Mouse (Mus musculus) lung, adult 18-20 months (tissue): ENCODE data around the gene Dnm2.

ENCODE experiments used
- DNase-seq, 2 experiments: peaks; one replicate each; pipeline ENCODE4 v3.0.0; 2022; ENCODE audit warnings: mixed read lengths in 2 of 2

Gene Dnm2

GRCm38 (mm10) chr9:21547075-21547941 lies 122.6 kb downstream of the Dnm2 start:
- peak; percentile 59 to 61 for DNase-seq

GRCm38 (mm10) chr9:21551049-21551448 lies 126.3 kb downstream of the Dnm2 start:
- no peak for DNase-seq

- DNase-seq: no peak
Observed at GRCm38 (mm10) chr9:21553607-21554273, 129.0 kb downstream of the Dnm2 start.

GRCm38 (mm10) chr9:21555198-21555742 lies 130.6 kb downstream of the Dnm2 start:
- no peak for DNase-seq

- no peak for DNase-seq
Observed at GRCm38 (mm10) chr9:21556996-21557395, 132.3 kb downstream of the Dnm2 start.
